Mouse (Mus musculus) small intestine, adult 2 months (tissue): Measurements from ENCODE around the gene Kcna2.

Experiments used
- CTCF ChIP-seq: fragments of 200-500 bp; IDR thresholded peaks from 2 replicates; pipeline ENCODE4 v1.5.1; 2012; ENCODE audit warnings: low read depth, mild to moderate bottlenecking, control low read depth, inconsistent platforms, low read length, moderate library complexity, mixed read lengths; ENCODE audit not compliant: insufficient replicate concordance, insufficient read length; ENCODE audit errors: extremely low read depth
- POLR2A ChIP-seq: fragments of 200-500 bp; IDR thresholded peaks from 2 replicates; pipeline ENCODE4 v1.6.1; 2012; ENCODE audit warnings: low read depth, mild to moderate bottlenecking, control low read depth, inconsistent platforms, low read length, moderate library complexity

- TF ChIP-seq POLR2A (no peak), CTCF (no peak)
These were observed 19.7 kb upstream of the Kcna2 start for GRCm38 (mm10) chr3:107081227-107081626.
